Mouse (Mus musculus): ENCODE results near the gene Samhd1.
A peak's percentile ranks its signal among the peaks of the same experiment; 100 is the strongest.

The Samhd1 gene

DNA sequence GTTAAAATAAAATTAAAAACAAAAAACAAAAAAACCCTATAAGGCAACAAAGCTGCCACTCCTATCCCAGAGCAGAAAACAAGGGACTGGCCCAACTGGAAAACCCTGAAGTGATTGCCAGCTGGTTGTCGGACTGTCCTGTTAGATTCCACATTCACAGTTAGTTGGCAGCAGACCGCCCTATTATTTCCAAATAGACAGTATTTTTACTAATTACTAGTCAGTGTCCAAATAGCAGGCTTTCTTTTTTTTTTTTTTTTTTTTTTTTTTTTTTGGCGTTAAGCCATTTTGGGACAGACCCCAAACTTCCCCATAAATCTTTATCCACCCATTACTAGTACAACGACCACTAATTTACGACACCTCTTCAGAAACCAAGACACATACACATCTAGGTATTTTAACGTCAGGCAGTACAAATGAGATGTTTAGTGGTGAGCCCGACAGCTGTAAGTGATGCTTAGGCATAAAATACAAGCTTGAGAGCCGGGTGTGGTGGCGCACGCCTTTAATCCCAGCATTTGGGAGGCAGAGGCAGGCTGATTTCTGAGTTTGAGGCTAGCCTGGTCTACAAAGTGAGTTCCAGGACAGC, 560 bp upstream of the Samhd1 start:
- no peak for DNase-seq

DNA sequence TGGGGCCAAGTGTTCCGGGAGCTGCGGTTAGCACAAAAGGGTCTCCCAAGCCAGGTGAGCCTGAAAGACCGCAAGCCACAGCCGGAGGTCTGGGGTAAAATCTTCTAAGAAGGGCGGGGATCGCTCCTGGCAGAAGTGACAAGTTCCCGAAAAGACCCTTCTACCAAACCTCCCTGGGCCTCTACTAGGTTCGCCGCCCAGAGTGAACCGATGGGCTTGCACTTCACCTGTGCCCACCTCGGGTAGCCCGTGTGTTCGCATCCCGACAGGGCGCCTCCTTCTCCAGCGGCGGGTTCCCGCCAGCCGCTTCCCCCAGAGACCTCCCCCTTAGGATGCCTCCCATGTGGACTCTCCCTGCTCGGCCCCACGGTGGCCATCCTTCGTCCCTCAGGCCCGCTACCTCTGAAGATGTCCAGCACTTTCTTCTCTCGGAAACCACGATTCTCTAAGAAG, 560 bp downstream of the Samhd1 start:
- DNase-seq, result peak in 1 of 2 experiments; percentile 46

DNA sequence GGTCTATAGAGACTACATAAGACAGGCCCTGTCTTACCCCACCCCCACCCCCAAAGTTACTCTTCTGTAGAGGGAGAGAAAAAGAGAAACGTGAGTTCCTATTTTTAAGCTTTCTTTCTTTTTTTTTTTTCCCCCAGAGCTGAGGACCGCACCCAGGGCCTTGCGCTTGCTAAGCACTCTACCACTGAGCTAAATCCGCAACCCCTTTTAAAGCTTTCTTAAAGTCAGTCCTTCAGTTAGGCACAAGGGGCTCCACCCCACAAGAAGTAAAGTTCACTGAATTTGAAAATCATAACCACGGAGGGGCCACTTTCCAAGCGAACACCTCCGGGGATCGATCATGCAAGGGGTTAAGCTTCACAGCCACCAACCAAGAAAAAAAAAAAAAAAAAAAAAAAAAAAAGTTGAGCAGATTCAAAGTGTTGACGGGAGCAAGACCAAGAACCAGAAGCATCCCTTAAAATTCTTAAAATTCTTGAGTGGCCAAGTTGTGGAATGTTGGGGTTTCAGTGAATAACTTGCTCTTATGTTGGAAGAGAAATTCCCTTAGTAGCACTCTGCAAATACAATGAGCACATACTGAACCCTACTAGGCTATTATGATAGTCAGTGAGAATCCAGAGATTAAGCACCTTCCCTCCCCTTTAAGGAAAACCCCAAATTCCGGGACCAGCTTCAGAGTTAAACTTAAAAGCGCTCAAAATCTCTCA, 1.1 kb downstream of the Samhd1 start:
- DNase-seq, result no peak

DNA sequence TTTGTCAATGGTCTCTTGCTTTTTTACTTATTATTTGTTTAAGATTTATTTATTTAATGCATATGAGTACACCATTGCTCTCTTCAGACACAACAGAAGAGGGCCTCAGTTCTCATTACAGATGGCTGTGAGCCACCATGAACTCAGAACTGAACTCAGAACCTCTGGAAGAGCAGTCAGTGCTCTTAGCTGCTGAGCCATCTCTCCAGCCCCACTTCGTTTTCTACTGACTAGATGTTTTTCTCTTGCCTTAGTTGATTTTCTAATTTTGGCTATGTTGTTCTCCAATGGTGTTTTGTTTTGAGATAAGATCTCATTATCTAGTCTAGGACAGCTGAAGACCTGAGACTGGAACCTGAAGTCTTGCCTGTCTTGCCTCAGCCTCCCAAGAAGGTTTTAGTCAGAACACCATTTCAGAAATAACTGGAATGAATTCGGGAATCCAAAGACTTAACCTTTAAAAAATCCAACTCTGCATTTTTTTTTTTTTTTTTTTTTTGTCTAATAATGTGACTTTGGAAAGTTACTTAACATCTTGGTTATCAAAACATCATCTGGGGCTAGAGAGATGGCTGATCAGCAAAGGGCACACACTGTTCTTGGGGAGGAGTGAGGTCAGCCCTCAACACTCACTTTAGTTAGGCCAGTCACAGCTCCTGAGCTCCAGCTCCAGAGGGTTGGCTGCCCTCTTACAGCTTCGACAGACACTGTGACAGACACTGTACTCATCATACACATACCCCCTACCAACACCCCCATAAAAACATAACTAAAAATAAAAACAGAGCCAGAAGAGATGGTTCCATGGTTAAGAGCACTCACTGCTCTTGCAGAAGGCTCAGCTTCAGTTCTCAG, 2.2 kb downstream of the Samhd1 start:
- no peak for DNase-seq

DNA sequence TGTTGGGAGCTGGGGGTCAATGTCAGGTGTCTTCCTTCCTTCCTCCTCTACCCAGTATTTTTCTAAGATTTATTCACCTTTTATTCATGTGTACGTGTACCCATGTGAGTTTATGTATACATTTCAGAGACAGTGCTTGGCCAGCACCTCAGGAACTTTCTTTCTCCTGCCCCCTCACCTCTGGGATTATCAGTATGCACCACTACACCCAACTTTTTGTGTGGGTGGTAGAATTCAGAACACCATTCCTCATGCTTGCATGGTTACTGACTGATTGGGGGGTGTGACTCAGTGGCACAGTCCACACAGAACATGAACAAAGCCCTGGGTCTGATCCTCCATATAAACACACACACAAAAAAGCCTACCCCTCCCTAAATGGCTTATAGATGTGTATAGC, 3.0 kb downstream of the Samhd1 start:
- DNase-seq, result no peak

DNA sequence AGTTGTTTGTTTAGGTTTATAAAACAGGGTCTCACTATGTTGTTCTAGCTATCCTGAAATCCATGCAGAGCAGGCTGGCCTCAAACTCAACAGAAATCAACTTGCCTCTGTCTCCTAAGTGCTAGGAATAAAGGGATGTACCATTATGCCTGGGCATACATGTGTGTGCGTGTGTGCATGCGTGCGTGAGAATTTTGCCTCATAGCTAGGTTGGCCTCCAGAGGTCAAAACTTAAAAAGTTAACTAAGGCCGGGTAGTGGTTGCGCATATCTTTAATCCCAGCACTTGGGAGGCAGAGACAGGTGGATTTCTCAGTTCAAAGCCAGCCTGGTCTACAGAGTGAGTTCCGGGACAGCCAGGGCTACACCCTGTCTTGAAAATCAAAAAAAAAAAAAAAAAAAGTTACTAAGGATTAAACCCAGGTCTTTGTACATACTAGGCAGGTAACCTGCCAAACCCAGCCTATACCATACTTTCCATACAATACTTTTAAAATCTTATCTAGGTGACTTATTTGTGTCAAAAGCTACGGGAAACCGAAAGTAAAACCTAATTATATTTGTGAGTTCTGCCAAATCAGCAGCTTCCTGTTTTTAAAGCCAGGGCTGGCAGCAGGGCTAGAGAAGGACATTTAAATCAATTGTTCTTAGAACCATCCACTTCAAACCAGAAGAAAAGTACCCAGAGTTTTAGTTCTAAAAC, 4.1 kb downstream of the Samhd1 start:
- peak in 1 of 2 experiments; percentile 49 for DNase-seq

DNA sequence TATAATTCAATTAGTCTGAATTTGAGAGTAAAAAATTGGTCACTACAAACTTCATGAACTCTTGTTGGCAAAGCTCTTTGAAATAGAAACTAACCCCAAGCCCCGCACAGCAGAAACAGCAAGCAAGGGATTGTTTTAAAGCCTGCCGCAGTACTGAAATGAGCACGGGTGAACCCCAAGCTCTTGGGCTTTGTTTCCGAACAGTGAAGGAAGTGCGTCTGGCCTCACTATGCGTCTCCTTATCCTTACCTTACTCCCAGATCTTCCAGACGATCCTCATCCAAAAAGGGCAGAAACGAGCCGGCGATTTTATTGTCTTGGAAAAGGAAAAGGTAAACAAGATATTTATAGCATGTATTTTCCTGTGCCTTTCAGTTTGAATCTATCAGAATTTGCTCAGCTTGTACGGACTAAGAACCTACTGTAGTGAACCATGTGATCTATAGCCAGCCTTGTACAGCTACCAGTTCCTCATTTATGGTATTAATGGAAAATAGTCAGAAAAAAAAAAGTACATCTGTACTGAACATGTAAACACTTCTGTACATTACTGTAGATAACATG, 5.4 kb downstream of the Samhd1 start:
- no peak for DNase-seq

DNA sequence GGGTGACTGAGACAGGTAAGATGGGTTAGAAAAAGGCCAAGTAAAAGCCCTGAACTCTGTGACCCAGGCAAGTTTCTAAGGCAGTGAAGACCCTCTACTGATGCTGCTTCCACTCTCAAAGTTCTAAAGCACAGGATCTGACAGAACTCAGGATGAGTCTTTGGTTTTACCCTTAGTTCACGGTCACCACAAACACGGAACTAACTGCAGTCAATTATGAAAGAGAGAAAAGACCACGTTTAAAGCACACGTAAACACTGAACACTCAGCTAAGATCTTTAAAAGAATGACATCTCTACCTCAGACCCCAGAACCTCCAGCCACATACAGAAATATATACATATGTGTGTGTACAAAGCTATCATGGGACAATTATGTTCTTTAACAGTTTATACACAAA, 6.0 kb downstream of the Samhd1 start:
- no peak for DNase-seq

DNA sequence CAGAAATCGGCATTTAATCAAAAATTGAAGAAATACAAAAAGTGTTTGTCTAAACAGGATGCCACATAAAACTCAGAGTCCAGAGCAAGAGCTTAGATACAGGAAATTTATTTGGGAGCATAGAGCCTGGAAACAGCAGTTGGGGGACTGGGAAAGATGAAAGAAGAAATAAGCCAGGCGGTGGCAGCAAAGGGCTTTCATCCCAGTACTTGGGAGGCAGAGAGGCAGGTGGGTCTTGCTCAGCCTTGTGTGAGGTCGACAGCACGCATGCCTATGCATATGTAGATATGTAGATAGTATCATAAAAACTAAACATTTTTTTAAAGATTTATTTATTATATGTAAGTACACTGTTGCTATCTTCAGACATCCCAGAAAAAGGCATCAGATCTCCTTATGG, 7.0 kb downstream of the Samhd1 start:
- DNase-seq, result no peak

DNA sequence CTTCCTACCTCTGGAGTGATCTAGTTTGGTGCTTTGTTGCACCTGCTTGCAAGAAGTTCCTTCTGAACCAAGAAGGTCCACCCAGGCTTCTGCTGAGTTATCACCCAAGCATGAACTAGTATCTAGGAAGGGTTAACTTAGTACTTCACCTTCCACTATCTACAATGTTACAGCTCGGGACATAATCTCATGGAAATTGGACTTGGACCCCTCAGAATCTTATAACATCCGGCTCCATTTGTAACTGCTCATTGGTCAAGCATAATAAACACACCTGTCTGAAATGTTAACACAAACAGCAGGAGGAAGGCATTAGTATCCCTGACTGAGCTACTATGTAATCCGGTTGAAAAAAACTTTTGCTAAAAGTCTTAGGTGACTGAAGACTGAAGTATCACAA, 7.7 kb downstream of the Samhd1 start:
- DNase-seq, result no peak

DNA sequence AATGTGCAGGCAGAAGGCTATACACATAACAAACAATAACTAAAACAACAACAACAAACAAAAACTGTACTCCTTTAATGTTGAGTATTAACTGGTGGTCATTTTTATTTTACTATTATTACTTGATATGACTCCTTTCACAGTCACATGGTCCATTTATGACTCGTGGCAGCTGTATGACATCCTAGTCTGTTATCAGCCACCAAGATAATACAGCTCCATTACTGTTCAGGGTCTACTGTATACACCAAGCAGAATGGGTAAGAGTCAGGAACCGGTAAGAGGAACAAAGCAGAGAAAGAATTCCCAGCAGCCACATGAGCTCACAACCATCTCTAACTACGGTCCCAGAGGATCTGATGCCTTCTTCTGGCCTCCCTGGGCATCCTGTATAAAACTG, 9.8 kb downstream of the Samhd1 start:
- DNase-seq, result no peak

DNA sequence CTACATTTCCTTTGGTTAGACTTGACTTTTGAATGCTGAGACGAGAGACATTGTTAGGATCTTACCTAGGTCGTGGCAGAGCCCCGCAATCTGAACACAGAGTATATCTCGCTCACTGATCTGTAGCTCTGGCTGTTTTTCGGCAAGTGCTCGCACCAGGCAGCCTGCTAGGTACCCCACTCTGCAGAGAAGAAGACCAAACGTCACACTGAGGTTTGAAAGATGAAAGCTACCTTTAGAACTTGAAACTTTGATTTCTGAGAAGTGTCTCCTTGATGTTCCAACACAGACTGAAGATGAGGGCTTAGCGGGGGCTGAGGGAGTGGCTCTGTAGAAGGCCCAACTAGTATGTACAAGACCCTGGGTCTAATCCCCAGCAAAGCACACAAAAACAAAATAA, 13.3 kb downstream of the Samhd1 start:
- DNase-seq, result no peak

DNA sequence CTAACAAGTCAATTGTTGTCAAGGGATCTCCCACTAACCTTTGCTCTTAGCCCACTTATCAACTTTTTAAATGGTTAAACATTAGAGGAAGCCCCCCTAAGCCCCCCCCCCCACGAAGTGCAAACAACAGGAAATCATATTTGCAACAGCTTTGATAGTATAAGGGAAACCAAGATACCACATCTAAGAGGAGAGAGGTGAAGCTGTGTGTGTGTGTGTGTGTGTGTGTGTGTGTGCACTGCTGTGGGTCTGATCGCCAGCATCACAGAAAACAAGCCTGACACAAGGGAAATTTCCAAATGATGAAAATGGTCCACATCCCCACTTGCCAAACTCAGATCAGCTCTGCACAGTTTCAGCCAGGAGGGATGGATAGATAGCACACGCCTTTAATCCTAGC, 16.0 kb downstream of the Samhd1 start:
- no peak for DNase-seq

DNA sequence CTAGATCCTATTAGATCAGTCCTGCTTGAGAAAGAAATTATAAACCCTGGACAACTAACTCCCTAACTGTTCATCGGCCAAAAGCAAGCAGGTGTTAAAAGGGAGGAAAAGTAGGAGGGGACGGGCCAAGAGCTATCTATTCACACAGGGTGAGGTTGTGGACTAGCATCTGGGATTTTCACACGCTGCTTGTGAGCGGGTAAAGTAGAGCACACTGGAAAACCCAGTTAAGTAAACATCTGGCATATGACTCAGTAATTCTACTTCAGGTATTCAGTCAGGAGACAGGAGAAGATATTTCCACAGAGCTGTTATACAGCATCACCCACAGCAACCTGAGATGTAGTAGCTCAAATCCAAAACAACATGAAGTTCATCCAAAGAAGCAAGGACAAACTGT, 16.5 kb downstream of the Samhd1 start:
- DNase-seq, result no peak

DNA sequence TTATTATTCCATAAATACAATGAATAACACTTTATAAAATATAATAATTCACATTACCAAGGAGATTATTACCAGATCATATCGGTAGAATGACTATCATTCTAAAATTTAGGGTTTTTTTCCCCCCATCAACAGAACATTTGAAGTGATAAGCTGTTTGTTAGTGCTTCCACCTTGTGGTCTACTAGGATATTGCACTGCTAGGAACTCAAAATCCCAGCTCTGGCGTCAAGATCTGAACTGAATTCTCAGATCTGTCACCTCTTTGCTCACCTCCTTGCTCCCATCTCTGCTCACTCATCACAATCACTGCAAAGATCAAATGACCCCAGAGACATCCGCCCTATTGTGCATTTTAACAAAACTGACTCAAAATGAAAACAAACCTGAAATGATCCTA, 18.1 kb downstream of the Samhd1 start:
- DNase-seq, result no peak

DNA sequence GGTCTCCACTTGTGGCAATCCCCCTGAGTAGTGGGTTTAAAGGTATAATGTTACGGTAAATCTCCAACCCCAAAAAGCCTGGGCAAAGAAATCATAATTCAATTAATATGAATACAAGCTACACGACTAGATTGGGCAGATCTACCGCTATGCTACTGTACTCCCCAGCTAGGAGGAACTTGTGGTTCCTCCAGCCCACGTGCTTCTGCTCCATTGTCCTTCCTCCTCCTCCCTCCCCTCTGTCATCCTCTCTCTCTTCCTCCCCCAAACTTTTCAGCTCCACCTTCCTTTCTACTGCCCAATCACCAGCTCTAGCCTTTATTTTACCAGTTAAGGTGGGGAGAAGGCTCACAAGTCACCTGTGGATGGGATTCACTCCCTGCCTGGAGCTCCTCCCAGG, 26.8 kb downstream of the Samhd1 start:
- no peak for DNase-seq

DNA sequence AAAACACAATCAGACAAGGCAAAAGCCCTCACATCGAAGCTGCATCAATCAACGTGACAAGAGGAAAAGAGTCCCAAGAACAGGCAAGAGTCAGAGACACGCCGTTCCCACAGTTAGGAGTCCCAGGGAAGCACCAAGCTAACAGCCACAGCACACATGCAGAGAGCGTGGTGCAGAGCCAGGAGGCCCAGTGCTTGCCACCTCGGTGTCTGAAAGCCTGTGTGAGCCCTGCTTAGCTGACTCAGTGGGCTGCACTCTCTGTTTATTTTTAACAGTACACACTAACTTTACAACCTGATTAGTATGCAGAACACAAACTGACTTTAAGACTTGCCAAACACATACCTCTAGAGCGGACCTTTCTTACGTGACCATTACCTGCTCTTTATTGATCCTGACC, 30.6 kb downstream of the Samhd1 start:
- DNase-seq, result no peak

DNA sequence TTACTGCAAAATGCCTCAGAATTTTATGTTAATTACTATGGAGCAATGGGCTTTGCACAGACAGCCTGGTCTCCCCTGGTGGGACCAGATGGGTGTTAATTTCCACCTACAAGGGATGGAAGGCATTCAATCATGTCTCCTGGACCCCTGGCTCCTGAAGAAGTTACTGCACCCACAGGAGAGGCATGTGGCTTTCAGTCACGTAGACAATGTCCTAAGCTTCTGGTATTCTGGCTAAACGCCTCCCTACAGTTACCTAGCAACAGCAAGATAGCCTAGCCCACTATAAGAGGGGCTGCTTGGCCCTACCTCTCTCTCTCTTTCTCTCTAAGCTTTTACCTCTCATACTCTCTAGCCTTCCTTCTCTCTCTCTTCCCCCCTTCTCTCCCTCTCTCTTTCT, 32.8 kb downstream of the Samhd1 start:
- no peak for DNase-seq

DNA sequence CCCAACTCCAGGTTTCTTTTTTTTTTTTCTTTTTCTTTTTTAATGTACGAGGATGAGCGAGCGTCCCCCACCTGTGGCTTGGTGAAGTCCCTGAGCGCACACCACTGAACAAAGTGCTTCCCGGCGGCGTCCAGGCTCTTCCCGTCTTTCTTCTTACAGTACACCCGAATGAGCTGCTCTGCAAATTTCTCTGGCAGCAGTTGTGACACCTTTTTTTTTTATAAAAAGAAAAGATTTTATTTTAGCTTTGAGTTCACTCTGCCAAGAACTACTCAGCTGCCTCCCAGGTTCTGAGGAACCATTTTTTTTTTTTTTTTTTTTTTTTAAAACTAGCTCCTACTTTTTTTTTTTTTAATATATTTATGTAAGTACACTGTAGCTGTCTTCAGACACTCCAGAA, 33.4 kb downstream of the Samhd1 start:
- no peak for DNase-seq

DNA sequence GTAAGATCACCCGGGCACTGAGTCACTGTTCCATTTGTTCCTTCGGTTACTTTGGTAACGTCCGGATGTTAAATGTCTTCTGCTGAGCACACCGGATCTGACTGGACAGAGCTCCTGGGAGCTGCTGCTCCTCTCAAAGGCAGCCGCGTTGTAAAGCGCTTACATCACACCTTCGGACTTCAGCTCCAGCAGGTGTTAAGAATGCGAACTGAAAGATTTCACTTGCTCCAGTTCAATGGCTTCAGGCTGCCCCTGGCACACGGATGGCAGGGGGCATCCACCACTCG, 34.8 kb downstream of the Samhd1 start:
- no peak for DNase-seq

DNA sequence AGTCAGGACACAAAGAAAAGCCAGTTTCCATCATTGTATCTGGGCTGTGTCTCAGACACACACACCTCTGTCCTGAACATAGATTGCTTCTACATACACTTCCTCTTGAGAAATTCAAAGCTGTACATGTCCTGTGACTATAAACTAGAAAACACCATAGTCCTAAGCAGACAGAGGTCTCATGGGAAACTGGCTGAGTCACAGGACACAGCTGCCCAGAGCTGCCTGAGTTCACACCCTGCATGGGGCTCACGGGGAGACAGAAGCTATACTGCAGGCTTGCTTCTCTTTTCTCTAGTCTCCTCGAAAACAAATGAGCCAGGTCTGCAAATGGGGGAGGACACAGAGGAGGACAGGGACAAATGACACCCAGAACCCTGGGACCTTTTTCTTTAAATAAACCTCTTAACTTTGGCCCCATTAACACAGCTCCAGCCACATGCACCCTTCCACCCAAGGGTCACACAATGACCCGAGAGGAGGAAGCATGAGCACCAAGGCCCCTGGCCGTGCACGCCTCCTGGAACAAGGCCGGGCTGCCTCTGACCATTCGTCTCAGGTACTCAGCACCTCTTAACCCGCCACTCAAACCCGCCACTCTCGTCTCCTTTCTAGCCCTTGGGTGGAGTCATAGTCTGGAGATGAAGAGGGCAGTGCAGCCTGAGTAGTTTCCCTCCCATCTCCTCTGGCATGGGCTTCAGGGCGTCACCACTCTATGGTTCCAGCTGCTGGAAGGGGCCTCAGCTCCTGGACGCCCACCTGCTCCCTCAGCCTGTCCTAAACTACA, 35.3 kb downstream of the Samhd1 start:
- peak; percentile 76 to 78 for DNase-seq

DNA sequence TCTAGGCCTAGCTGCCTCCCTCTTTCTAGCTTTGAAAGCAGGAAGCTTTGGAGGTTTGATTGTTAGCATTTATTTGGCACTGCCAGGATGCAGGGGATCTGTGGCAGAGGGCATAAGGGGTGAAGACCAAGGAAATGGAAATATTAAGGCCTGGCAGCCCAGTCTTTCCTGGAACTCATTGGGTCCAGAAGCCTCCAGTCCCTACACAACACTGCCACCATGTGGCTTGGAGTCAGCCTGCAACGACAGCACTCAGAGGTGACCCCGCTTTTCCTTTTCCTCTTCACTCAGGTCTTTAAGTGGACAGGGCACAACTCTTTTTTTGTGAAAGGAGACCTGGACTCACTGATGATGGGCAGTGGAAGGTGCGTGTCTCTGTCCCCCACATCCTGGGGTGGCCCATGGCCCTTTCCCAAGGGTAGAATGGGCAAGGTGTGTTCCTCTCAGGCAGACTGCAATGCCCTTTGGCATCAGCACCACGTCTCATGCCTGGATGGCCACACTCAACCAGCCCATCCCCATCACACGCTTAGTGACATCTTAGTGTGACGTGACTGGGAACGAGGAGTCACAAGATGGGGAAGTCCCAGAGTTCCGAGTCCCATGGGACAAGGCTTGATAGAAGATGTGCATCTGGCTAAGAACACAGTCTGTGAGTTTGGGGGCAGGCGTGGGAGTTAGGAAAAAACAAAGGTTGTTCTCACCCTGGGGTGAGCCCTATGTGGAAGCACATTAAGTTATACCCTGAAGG, 39.9 kb downstream of the Samhd1 start:
- DNase-seq, result peak; percentile 69 to 75
